Mouse (Mus musculus): ENCODE measurements around the gene Il2ra. TPM values are rescaled to one million over a fixed set of nuclear protein-coding genes. Genes with fewer than 3 reads are reported as not detected.

Gene Il2ra
- polyA plus RNA-seq, 1 experiment, result 19.7 TPM

DNA sequence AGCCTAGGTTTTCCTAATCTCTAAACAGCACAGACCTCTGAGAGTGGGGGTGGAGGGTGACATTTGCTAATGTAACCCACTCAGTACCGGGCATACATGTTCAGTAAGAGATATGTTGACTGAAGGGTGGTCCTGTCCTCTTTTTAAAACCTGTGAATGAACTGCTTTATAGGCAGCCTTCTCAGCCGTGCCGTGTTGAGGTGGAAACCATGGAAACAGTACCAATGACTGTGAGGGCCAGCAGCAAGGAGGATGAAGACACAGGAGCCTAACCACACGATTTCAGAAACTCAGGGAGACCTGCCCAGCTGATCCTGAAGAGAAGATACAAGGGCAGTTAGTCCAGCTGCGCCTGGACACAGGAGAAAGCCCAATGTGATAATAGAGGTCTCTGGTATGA lies 90.4 kb downstream of the Il2ra start:
- no peak overlapping the region for H3K27ac ChIP-seq (ENCODE audit: control insufficient read depth, insufficient read depth, low read length)
- 89% methylated on average over 5 of the region's 5 CpGs for WGBS
- H3K36me3 ChIP-seq (ENCODE audit: control insufficient read depth, insufficient read depth, low read length), result no peaks in the 10 kb centered on the region
- H3K4me1 ChIP-seq (replicated peaks; ENCODE audit: control insufficient read depth, insufficient read depth, low read length), result no peaks in the 10 kb centered on the region
- TF ChIP-seq POLR2A (IDR thresholded peaks at IDR 0.05; ENCODE audit: control insufficient read depth, extremely low read depth, insufficient read depth, low read length, poor library complexity), result no peak
- no peak for TF ChIP-seq CTCF (IDR thresholded peaks at IDR 0.05; ENCODE audit: borderline replicate concordance, control insufficient read depth, extremely low read depth, insufficient read depth, low read length, poor library complexity)
- no peak overlapping the region for H3K4me3 ChIP-seq (ENCODE audit: control insufficient read depth, insufficient read depth, low read length)
- no peak for DNase-seq
- H3K27me3 ChIP-seq (ENCODE audit: control insufficient read depth, insufficient read depth, low read length), result no peaks in the 10 kb centered on the region

- TF ChIP-seq CTCF (IDR thresholded peaks at IDR 0.05; ENCODE audit: borderline replicate concordance, control insufficient read depth, extremely low read depth, insufficient read depth, low read length, poor library complexity) (no peak), POLR2A (IDR thresholded peaks at IDR 0.05; ENCODE audit: control insufficient read depth, extremely low read depth, insufficient read depth, low read length, poor library complexity) (no peak)
- Histone ChIP-seq H3K36me3 (ENCODE audit: control insufficient read depth, insufficient read depth, low read length) (no peaks in the 10 kb centered on the region), H3K4me3 (ENCODE audit: control insufficient read depth, insufficient read depth, low read length) (no peak overlapping the region), H3K4me1 (replicated peaks; ENCODE audit: control insufficient read depth, insufficient read depth, low read length) (no peaks in the 10 kb centered on the region), H3K27me3 (ENCODE audit: control insufficient read depth, insufficient read depth, low read length) (no peaks in the 10 kb centered on the region), H3K27ac (ENCODE audit: control insufficient read depth, insufficient read depth, low read length) (no peak overlapping the region; the same call in 1 of the 2 replicates)
- WGBS, result 84% methylated on average over 6 of the region's 6 CpGs
- no peak for DNase-seq
These were observed 93.2 kb downstream of the Il2ra start for GRCm38 (mm10) chr2:11735853-11736252.

DNA sequence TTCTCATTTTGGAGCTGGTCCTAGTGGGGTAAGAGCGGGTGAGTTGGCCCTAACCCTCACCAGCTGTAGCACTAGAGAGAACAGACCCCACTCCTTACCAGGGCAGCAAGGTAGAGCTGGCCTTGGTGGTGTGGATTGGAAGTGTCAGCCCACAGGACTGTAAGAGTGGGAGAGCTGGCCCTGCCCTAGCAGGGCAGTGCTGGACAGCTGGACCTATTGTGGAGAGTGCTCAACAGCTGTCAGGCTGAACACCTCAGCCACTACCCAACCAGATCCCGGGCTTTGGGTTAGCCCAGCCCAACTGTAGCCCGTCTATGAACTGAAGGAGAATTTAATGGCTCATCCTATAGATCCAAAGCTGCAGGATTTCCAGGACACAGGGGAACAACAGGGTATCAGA lies 96.2 kb downstream of the Il2ra start:
- no peaks in the 10 kb centered on the region for H3K4me1 ChIP-seq (replicated peaks; ENCODE audit: control insufficient read depth, insufficient read depth, low read length)
- TF ChIP-seq CTCF (IDR thresholded peaks at IDR 0.05; ENCODE audit: borderline replicate concordance, control insufficient read depth, extremely low read depth, insufficient read depth, low read length, poor library complexity), result no peak
- TF ChIP-seq POLR2A (IDR thresholded peaks at IDR 0.05; ENCODE audit: control insufficient read depth, extremely low read depth, insufficient read depth, low read length, poor library complexity), result no peak
- peaks cover 14% of the 10 kb centered on the region for H3K36me3 ChIP-seq (ENCODE audit: control insufficient read depth, insufficient read depth, low read length)
- H3K4me3 ChIP-seq (ENCODE audit: control insufficient read depth, insufficient read depth, low read length), result no peak overlapping the region
- no peak overlapping the region for H3K27ac ChIP-seq (ENCODE audit: control insufficient read depth, insufficient read depth, low read length)
- 98% methylated on average over 3 of the region's 3 CpGs for WGBS
- no peak for DNase-seq
- no peaks in the 10 kb centered on the region for H3K27me3 ChIP-seq (ENCODE audit: control insufficient read depth, insufficient read depth, low read length)

GRCm38 (mm10) chr2:11739516-11740051 lies 97.0 kb downstream of the Il2ra start:
- 88% methylated on average over 4 of the region's 4 CpGs for WGBS
- H3K27ac ChIP-seq (ENCODE audit: control insufficient read depth, insufficient read depth, low read length), result no peak overlapping the region

More at GRCm38 (mm10) chr2:11739516-11740051, 97.0 kb downstream of the Il2ra start:
- no peak for DNase-seq
- H3K4me3 ChIP-seq (ENCODE audit: control insufficient read depth, insufficient read depth, low read length), result no peak overlapping the region
- H3K4me1 ChIP-seq (replicated peaks; ENCODE audit: control insufficient read depth, insufficient read depth, low read length), result no peaks in the 10 kb centered on the region
- peaks cover 15% of the 10 kb centered on the region for H3K36me3 ChIP-seq (ENCODE audit: control insufficient read depth, insufficient read depth, low read length)
- TF ChIP-seq CTCF (IDR thresholded peaks at IDR 0.05; ENCODE audit: borderline replicate concordance, control insufficient read depth, extremely low read depth, insufficient read depth, low read length, poor library complexity), result no peak
- TF ChIP-seq POLR2A (IDR thresholded peaks at IDR 0.05; ENCODE audit: control insufficient read depth, extremely low read depth, insufficient read depth, low read length, poor library complexity), result no peak
- H3K27me3 ChIP-seq (ENCODE audit: control insufficient read depth, insufficient read depth, low read length), result no peaks in the 10 kb centered on the region

Other genes starting within 250 kb of the Il2ra start
- gene Pfkfb3, start 88.7 kb upstream of the Il2ra start, polyA plus RNA-seq (2012; rRNA removed), result 46.1 and 47.2 TPM in 2 replicates
- 83.6 and 84.8 TPM in 2 replicates for gene Rbm17, start 38.7 kb upstream of the Il2ra start, polyA plus RNA-seq (2012; rRNA removed)
- gene Gm17490, start 16.5 kb upstream of the Il2ra start, polyA plus RNA-seq (2012; rRNA removed), result not detected in 2 replicates
- 86.9 and 99.7 TPM in 2 replicates for gene Il15ra, start 62.5 kb downstream of the Il2ra start, polyA plus RNA-seq (2012; rRNA removed)
- 41.0 and 44.7 TPM in 2 replicates for gene Fbh1, start 134.8 kb downstream of the Il2ra start, polyA plus RNA-seq (2012; rRNA removed)
- gene Ankrd16, start 135.1 kb downstream of the Il2ra start, polyA plus RNA-seq (2012; rRNA removed), result 93.3 and 103 TPM in 2 replicates